Comparison of ENCODE assay signal across 9 mouse cellular contexts in the genomic region with DNA sequence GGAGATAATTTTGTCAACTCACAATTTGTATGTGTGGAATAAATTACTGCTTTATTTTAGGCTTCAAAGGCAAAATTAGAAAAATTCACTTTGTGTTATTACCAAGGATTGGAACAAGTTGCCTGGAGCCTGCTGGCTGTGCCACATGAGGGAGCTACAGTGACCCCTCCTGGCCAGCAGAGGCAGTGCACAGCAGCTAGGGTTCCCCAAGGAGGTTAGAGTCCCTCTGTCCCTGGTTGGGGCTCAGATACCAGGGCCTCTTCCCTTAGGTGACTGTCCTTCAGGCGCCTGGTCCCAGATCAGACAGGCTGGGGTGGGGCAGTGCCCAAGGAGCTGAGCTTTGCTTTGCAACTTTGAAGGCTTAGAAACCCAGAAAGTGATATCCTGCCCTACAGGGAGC. TPM values are rescaled to one million over a fixed set of nuclear protein-coding genes. Genes with fewer than 3 reads are reported as not detected.
DNase-seq lines count a peak whose midpoint lies in the region; ATAC-seq and TF ChIP-seq lines count a peak whose summit lies in the region.
"Had no signal": no experiment of that assay in that cellular context is flagged by ENCODE, and none has a peak within 500 bp of the region (broad histone marks: within the 10 kb centered on the region; RNA-seq: fewer than 3 reads in every experiment).

No protein-coding gene starts in this region.

- TF ChIP-seq CTCF in kidney, adult 2 months (conservative IDR thresholded peaks at IDR 0.05; ENCODE audit: insufficient read depth, insufficient read length, low read depth, low read length), result peak; percentile 95
- TF ChIP-seq CTCF in cerebellum, adult 2 months (IDR thresholded peaks at IDR 0.05; ENCODE audit: borderline replicate concordance, insufficient read depth, low read depth, low read length), result peak; percentile 96
- TF ChIP-seq CTCF in testis, adult 2 months (IDR thresholded peaks at IDR 0.05; ENCODE audit: control insufficient read depth, insufficient read depth, insufficient replicate concordance, low read depth, low read length), result peak; percentile 86; the same call in 1 of the 2 replicates

- H3K4me3 ChIP-seq in kidney, adult 2 months (ENCODE audit: insufficient read depth, low read depth, low read length), result no peak overlapping the region
- H3K4me3 ChIP-seq in kidney, embryonic 16.5 days (ENCODE audit: low read length), result no peak overlapping the region
- no peak overlapping the region for H3K4me3 ChIP-seq in cerebellum, adult 2 months (replicated peaks; ENCODE audit: insufficient read depth, low read depth, low read length)
- no peak overlapping the region for H3K4me3 ChIP-seq in liver, embryonic 12.5 days
- H3K4me3 ChIP-seq in neural tube, embryonic 15.5 days (replicated peaks), result no peak overlapping the region
- H3K4me3 ChIP-seq in testis, adult 2 months (ENCODE audit: control insufficient read depth, low read depth, low read length), result no peak overlapping the region
- H3K4me3 ChIP-seq: embryonic facial prominence, embryonic 12.5 days had no signal

- no peaks in the 10 kb centered on the region for H3K4me1 ChIP-seq in kidney, adult 2 months (ENCODE audit: control insufficient read depth, insufficient read depth, low read length)
- peaks cover 19% of the 10 kb centered on the region for H3K4me1 ChIP-seq in kidney, embryonic 16.5 days (ENCODE audit: insufficient read depth, low read length)
- no peaks in the 10 kb centered on the region for H3K4me1 ChIP-seq in cerebellum, adult 2 months (ENCODE audit: control insufficient read depth, insufficient read depth, low read length)
- H3K4me1 ChIP-seq in liver, embryonic 12.5 days, result no peaks in the 10 kb centered on the region
- no peaks in the 10 kb centered on the region for H3K4me1 ChIP-seq in neural tube, embryonic 15.5 days
- H3K4me1 ChIP-seq in testis, adult 2 months (ENCODE audit: control insufficient read depth, insufficient read depth, low read length), result no peaks in the 10 kb centered on the region
- H3K4me1 ChIP-seq: embryonic facial prominence, embryonic 12.5 days had no signal

- no peak for TF ChIP-seq POLR2A in kidney, adult 2 months (IDR thresholded peaks at IDR 0.05; ENCODE audit: low read depth, low read length)
- TF ChIP-seq POLR2A in cerebellum, adult 2 months (IDR thresholded peaks at IDR 0.05; ENCODE audit: borderline replicate concordance, insufficient read depth, low read length), result no peak
- no peak for TF ChIP-seq POLR2A in testis, adult 2 months (IDR thresholded peaks at IDR 0.05; ENCODE audit: control insufficient read depth, low read depth, low read length)

- no peak for ATAC-seq in kidney, embryonic 16.5 days (ENCODE audit: low FRiP score, low TSS enrichment)
- ATAC-seq in liver, embryonic 12.5 days, result peak; percentile 44
- ATAC-seq in neural tube, embryonic 15.5 days (ENCODE audit: low FRiP score), result peak; percentile 35; the same call in 1 of the 2 replicates

- H3K27me3 ChIP-seq in kidney, adult 2 months (replicated peaks; ENCODE audit: control insufficient read depth, insufficient read depth, low read length), result no peaks in the 10 kb centered on the region
- H3K27me3 ChIP-seq in kidney, embryonic 16.5 days (ENCODE audit: insufficient read depth, low read length), result no peaks in the 10 kb centered on the region
- no peaks in the 10 kb centered on the region for H3K27me3 ChIP-seq in cerebellum, adult 2 months (ENCODE audit: control insufficient read depth, insufficient read depth, low read length)
- no peaks in the 10 kb centered on the region for H3K27me3 ChIP-seq in liver, embryonic 12.5 days (replicated peaks)
- no peaks in the 10 kb centered on the region for H3K27me3 ChIP-seq in neural tube, embryonic 15.5 days (replicated peaks)
- no peaks in the 10 kb centered on the region for H3K27me3 ChIP-seq in testis, adult 2 months (ENCODE audit: control insufficient read depth, insufficient read depth, low read length)
- H3K27me3 ChIP-seq: embryonic facial prominence, embryonic 12.5 days had no signal

- no peak overlapping the region for H3K27ac ChIP-seq in kidney, adult 2 months (ENCODE audit: insufficient read depth, low read depth, low read length)
- no peak overlapping the region for H3K27ac ChIP-seq in kidney, embryonic 16.5 days (ENCODE audit: low read length)
- no peak overlapping the region for H3K27ac ChIP-seq in cerebellum, adult 2 months (ENCODE audit: insufficient read depth, low read length)
- H3K27ac ChIP-seq in liver, embryonic 12.5 days, result no peak overlapping the region
- H3K27ac ChIP-seq in neural tube, embryonic 15.5 days (replicated peaks), result no peak overlapping the region
- H3K27ac ChIP-seq in testis, adult 2 months (ENCODE audit: control insufficient read depth, insufficient read depth, low read depth, low read length), result no peak overlapping the region
- H3K27ac ChIP-seq: embryonic facial prominence, embryonic 12.5 days had no signal

- DNase-seq in kidney, adult 2 months, result peak; percentile 77
- DNase-seq in cerebellum, adult 2 months, result peak; percentile 62 to 77
- peak; percentile 66 to 80 for DNase-seq in frontal cortex, postnatal 36 days (ENCODE audit: low spot score in 2 of 2)
- peak; percentile 87 for DNase-seq in kidney, postnatal 10 days

- no peaks in the 10 kb centered on the region for H3K9me3 ChIP-seq in kidney, embryonic 16.5 days (ENCODE audit: low read length)
- H3K9me3 ChIP-seq in liver, embryonic 12.5 days (replicated peaks), result 0 out of 2 replicates have a peak, but pooled peaks cover 6% of the 10 kb centered on the region
- no peaks in the 10 kb centered on the region for H3K9me3 ChIP-seq in neural tube, embryonic 15.5 days (replicated peaks)
- H3K9me3 ChIP-seq: embryonic facial prominence, embryonic 12.5 days had no signal

- 91% methylated on average over 1 of the region's 1 CpGs for WGBS in kidney, adult 2 months
- WGBS in kidney, embryonic 16.5 days, result 46% methylated on average over 1 of the region's 1 CpGs
- WGBS in cerebellum, adult 2 months, result 75% methylated on average over 1 of the region's 1 CpGs
- WGBS in liver, embryonic 12.5 days (ENCODE audit: insufficient replicate concordance), result 47% methylated on average over 1 of the region's 1 CpGs
- WGBS in neural tube, embryonic 15.5 days, result 47% methylated on average over 1 of the region's 1 CpGs

- no peak overlapping the region for H3K9ac ChIP-seq in kidney, embryonic 16.5 days (replicated peaks; ENCODE audit: low read length)
- H3K9ac ChIP-seq in liver, embryonic 12.5 days, result no peak overlapping the region
- H3K9ac ChIP-seq in neural tube, embryonic 15.5 days (replicated peaks), result no peak overlapping the region
- H3K9ac ChIP-seq: embryonic facial prominence, embryonic 12.5 days had no signal

- H3K4me2 ChIP-seq in kidney, embryonic 16.5 days (replicated peaks; ENCODE audit: low read depth, low read length), result no peak overlapping the region
- H3K4me2 ChIP-seq in liver, embryonic 12.5 days, result no peak overlapping the region
- no peak overlapping the region for H3K4me2 ChIP-seq in neural tube, embryonic 15.5 days
- H3K4me2 ChIP-seq: embryonic facial prominence, embryonic 12.5 days had no signal

- no peaks in the 10 kb centered on the region for H3K36me3 ChIP-seq in kidney, adult 2 months (ENCODE audit: control insufficient read depth, insufficient read depth, low read length)
- peaks cover 40% of the 10 kb centered on the region for H3K36me3 ChIP-seq in kidney, embryonic 16.5 days (ENCODE audit: insufficient read depth, low read length)
- peaks cover 95% of the 10 kb centered on the region for H3K36me3 ChIP-seq in liver, embryonic 12.5 days
- H3K36me3 ChIP-seq in neural tube, embryonic 15.5 days, result peaks cover 37% of the 10 kb centered on the region
- H3K36me3 ChIP-seq in testis, adult 2 months (ENCODE audit: control insufficient read depth, insufficient read depth, low read length), result no peaks in the 10 kb centered on the region; the same call in 1 of the 2 replicates

RNA-seq across cellular contexts. Expression of a gene that starts 35.7 kb away (rescaled TPM):
- 29.7 and 30.4 TPM in 2 replicates for polyA plus RNA-seq in kidney, adult 2 months (2012; rRNA removed)
- polyA plus RNA-seq in kidney, embryonic 16.5 days (2015; fragmentation: Nextera tagmentation; extraction: Ambion mirVana), result 37.5 and 41.8 TPM in 2 replicates
- polyA plus RNA-seq in cerebellum, adult 2 months (2012; rRNA removed), result 70.5 and 76.5 TPM in 2 replicates
- 26.4 and 29.6 TPM in 2 replicates for polyA plus RNA-seq in liver, embryonic 12.5 days (2016; fragmentation: Nextera tagmentation; extraction: Ambion mirVana)
- 60.7 and 62.8 TPM in 2 replicates for polyA plus RNA-seq in neural tube, embryonic 15.5 days (2015; fragmentation: Nextera tagmentation; extraction: Ambion mirVana)
- 55.3 and 59.6 TPM in 2 replicates for polyA plus RNA-seq in testis, adult 2 months (2012; rRNA removed)

RNA-seq across cellular contexts. Expression of a gene that starts 52.0 kb away (rescaled TPM):
- polyA plus RNA-seq in kidney, adult 2 months (2012; rRNA removed), result 4.3 and 5.0 TPM in 2 replicates
- 14.6 and 15.9 TPM in 2 replicates for polyA plus RNA-seq in kidney, embryonic 16.5 days (2015; fragmentation: Nextera tagmentation; extraction: Ambion mirVana)
- polyA plus RNA-seq in cerebellum, adult 2 months (2012; rRNA removed), result 1.6 and 2.1 TPM in 2 replicates
- polyA plus RNA-seq in liver, embryonic 12.5 days (2016; fragmentation: Nextera tagmentation; extraction: Ambion mirVana), result 8.6 and 9.8 TPM in 2 replicates
- 6.7 and 13.2 TPM in 2 replicates for polyA plus RNA-seq in neural tube, embryonic 15.5 days (2015; fragmentation: Nextera tagmentation; extraction: Ambion mirVana)
- 0.51 and 0.61 TPM in 2 replicates for polyA plus RNA-seq in testis, adult 2 months (2012; rRNA removed)
